Mouse (Mus musculus) MEL-GATA-1-ER (cell line): ENCODE measurements around the gene Higd1b.
A peak's percentile ranks its signal among the peaks of the same experiment; 100 is the strongest.

ENCODE experiments used
- DNase-seq: peaks from one replicate; pipeline ENCODE4 v3.0.0-alpha.2; 2012; ENCODE audit warnings: low read depth; ENCODE audit errors: extremely low read depth

Higd1b gene

GRCm38 (mm10) chr11:102838126-102838525 lies 2.5 kb downstream of the Higd1b start:
- DNase-seq: no peak

GRCm38 (mm10) chr11:102838616-102839150 lies 3.0 kb downstream of the Higd1b start:
- DNase-seq: no peak

DNA sequence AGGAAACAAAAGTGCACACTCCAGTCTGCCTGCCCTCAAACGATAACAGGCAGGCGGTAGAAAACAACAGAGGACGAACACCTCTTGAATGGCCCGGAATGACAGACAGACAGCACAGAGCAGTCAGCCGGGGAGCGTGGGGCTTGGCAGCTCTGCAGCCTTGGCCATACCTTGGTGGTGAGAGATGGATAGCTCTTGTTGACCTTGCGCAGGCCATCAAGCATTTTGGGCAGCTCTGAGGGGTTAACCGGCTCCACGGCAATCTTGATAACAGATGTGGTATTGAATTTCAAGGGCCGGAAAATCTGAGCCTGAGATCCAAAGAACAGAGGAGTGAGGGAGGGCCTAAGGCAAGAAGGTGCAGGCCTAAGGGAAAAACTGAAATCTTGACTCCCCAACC lies 10.3 kb downstream of the Higd1b start:
- DNase-seq: no peak

DNA sequence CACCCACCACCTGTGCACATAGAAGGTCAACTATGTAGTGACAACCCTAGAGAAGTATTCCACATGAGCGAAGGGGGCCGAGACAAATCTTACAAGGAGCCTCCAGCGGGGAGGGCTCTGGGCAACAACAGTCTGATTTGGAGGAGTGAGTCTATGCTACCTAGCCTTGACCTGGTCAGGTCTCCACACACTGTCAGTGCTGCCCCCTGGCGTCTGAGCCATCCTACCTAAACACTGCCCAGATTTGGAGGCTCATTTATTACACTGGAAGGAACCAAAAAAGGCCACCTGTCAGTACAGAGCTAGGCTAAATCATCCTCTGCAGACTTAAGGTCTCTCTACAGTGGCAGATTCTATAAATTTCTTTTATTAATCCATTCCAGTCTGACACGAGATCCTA lies 16.2 kb downstream of the Higd1b start:
- DNase-seq: no peak

GRCm38 (mm10) chr11:102853760-102854159 lies 18.1 kb downstream of the Higd1b start:
- DNase-seq: peak; percentile 7

GRCm38 (mm10) chr11:102855941-102856340 lies 20.3 kb downstream of the Higd1b start:
- DNase-seq: no peak

- DNase-seq: no peak
Measured at GRCm38 (mm10) chr11:102858951-102859350, 23.3 kb downstream of the Higd1b start.

DNA sequence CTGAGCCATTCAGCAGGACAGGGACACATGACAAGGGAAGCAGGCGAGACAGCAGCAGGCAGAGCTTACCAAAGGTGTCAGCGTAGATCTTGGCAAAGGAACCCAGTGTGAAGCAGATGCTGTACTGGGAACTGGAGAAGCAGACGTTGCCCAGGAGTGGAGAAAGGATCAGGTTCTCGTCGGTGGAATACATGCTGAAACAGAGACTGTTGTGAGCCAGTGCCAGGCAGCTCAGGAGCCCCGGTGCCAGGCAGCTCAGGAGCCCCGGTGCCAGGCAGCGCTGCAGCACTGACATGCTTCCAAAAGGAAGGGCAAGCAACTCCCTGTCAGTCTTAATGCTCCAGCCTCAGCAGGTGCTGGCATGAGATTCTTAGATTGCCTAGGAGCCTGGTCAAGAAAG lies 24.3 kb downstream of the Higd1b start:
- DNase-seq: no peak

DNA sequence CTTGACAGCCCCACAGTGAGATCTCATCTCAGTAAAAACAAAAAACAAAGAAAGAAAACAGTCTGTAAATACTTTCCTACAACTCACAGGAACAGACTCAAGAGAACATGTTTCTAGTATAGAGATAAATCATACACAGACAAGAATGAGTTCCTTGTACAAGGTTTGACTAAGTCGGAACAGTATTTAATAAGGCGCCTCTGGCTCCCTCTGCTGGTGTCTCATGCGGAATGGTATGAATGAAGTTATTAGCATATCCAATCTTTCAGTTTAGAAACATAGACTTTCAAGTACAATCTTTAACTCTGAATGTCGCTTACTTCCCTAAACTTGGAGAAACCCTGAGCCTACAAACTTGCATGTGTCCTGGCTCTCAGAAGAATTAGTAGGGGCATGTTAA lies 28.6 kb downstream of the Higd1b start:
- DNase-seq: peak; percentile 28

DNA sequence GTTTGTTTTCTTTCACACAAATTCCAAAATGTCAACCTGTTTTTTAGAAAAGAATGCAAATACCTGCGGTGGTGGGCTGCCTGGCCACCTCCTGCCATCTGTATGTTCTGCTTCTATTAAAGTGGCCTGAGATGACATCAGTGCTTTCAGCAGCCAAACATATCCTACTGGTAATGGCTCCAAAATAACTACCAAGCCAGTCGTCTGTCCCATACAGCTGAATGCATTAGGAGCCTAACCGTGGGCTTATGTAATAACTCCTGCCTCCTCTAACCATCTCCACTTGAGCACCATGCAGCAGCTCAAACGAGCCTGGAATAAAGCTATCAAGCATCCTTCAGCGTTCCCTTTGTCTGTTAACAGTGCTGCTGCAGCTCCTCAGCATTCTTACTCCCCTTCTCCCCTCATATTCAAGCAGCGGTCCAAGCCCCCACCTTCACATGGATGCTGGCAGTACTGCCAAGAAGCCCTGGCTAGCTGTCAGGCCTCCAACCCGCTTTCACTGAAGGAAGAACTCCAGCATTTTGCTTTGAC lies 39.2 kb downstream of the Higd1b start:
- no peak for DNase-seq

DNA sequence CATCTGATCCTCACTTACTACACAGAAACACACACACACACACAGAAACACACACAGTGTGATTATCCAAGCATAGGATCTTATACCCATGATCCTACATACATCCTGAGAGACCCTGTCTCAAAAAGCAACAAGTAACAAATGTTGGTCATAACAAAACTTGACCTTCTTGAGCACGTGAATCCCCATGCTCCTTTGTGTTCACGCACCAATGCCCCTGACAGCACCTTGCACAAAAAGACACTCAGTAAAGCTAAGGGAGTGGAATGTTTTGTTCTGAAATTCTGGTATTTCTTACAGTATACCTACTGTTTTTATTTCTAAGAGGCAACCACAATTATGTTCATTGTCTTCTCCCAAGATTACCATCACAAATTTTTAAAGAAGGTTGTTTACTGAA lies 43.9 kb downstream of the Higd1b start:
- no peak for DNase-seq

- peak; percentile 84 for DNase-seq
Measured at GRCm38 (mm10) chr11:102880585-102881313, 45.1 kb downstream of the Higd1b start, which contains the start of the genes Eftud2 and Ccdc103. Gene Eftud2, minus strand, starts transcription at chr11:102880985. Gene Ccdc103, plus strand, starts transcription at chr11:102881204.

DNA sequence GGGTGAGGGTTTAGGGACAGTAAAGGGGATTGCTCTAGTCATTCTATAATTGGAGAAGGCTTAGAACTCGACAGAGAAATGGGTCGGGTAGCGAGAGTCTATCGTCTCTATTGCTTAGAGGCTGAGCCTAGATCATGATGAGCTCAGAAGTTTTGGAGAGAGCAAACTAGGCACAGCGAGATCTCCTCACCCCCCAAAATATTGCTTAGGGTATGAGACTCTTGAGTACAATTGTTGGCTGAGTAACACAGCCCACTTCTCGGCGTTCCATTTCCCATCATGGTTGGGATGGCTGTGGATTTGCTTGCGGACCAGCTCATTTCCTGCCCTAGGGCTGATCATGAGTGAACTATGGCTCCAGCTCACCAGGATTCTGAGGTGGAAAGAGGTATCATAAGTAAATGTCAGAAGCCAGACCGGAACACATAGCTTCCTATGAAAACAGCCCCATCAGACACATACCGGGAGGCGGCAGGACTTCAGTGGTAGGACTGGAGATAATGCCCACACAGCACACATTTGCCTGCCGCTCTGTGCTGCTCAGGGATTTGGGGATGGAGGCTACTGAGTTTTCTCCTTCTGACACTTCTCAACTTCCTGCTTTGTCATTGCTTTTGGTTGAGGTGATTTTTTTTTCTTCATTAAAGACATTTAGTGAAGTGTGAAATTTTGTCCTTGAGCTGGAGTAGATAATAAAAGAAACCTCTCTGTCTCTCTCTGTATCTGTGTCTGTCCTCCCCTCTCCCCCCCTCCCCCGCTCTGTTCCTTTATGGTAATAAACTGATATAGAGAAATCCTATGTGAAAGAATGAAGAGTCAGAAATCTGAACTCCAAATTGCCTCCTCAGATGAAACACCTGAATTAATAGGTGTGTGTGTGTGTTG lies 45.9 kb downstream of the Higd1b start:
- peak; percentile 36 for DNase-seq

DNA sequence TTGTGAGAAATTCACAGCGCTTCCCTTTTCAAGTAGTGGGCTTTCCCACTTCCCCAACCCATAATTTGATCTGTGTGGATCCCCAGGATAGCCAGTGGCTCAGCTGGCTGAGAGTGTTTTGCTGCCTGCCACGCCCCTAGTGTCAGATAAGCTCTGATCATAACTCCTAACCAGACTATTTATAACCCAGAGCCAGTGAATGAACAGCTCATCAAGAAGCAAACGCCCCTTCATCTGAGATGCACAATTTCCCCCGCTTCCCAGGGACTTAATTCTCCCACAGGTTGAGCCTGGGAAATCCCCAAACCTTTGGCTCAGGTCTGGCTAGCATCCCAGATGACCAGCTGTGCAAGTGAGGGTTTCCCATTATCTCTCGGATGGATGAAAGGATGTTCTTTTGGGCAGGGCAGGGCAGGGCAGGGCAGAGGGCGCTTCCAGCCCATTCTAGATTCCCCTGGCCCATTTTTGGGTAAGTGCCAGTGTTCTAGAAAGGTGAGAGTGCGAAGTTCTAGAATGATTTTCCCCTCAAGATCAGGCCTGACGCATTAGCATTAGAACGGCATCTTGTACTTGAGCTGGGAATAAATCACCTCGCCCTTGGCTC lies 49.1 kb downstream of the Higd1b start, which contains the start of gene Fam187a:
Gene Fam187a, plus strand, starts transcription at position 554 of the 604 bp plus-strand sequence.
- no peak for DNase-seq

- DNase-seq: no peak
Measured at GRCm38 (mm10) chr11:102887433-102887832, 51.8 kb downstream of the Higd1b start.
